In genomic region chr8:82863041-82863744, GRCm38 (mm10) we compare ENCODE assay signal across 8 mouse cellular contexts. TPM values are rescaled to one million over a fixed set of nuclear protein-coding genes. Genes with fewer than 3 reads are reported as not detected.
DNase-seq lines count a peak whose midpoint lies in the region; ATAC-seq and TF ChIP-seq lines count a peak whose summit lies in the region.

Gene Rnf150, plus strand, starts transcription at chr8:82863356.

- H3K27ac ChIP-seq in intestine, postnatal 0 days (ENCODE audit: low read depth, low read length) = 0 out of 2 replicates have a peak within 1 kb of the TSS, but pooled peaks have one; percentile 28
- H3K27ac ChIP-seq in midbrain, embryonic 10.5 days (replicated peaks) = peak within 1 kb of the TSS; percentile 95

- 0 out of 2 replicates have a peak, but pooled peaks cover 2% of the 10 kb centered on the region for H3K27me3 ChIP-seq in intestine, postnatal 0 days (replicated peaks; ENCODE audit: control insufficient read depth, insufficient read depth, low read length)
- H3K27me3 ChIP-seq in midbrain, embryonic 10.5 days (ENCODE audit: low read depth, poor library complexity, severe bottlenecking) = peaks cover 7% of the 10 kb centered on the region; the same call in 1 of the 2 replicates

- WGBS in intestine, postnatal 0 days = under 1% methylated on average over 37 of the region's 39 CpGs
- WGBS in midbrain, embryonic 10.5 days = under 1% methylated on average over 37 of the region's 39 CpGs

- peak within 1 kb of the TSS; percentile 99 for H3K4me2 ChIP-seq in intestine, postnatal 0 days (replicated peaks; ENCODE audit: low read depth)

- no peaks in the 10 kb centered on the region for H3K4me1 ChIP-seq in intestine, postnatal 0 days (replicated peaks; ENCODE audit: control insufficient read depth, insufficient read depth, low read length)
- peaks cover 25% of the 10 kb centered on the region for H3K4me1 ChIP-seq in midbrain, embryonic 10.5 days

- no peaks in the 10 kb centered on the region for H3K9me3 ChIP-seq in intestine, postnatal 0 days (ENCODE audit: control insufficient read depth)
- no peaks in the 10 kb centered on the region for H3K9me3 ChIP-seq in midbrain, embryonic 10.5 days (replicated peaks)

- ATAC-seq in intestine, postnatal 0 days = peak; percentile 53
- no peak for ATAC-seq in erythroid progenitor cell, adult 5-6 weeks (replicated peaks; ENCODE audit: low FRiP score, poor library complexity, severe bottlenecking)

- DNase-seq in adrenal gland, adult 18-20 months (ENCODE audit: low spot score in 2 of 2) = peak; percentile 74 to 78
- peak; percentile 90 for DNase-seq in embryo, embryonic 10 days (ENCODE audit: low spot score)
- peak; percentile 50 to 83 for DNase-seq in gastrocnemius, postnatal 4 days (ENCODE audit: low spot score in 2 of 2)
- DNase-seq in left cerebral cortex, postnatal 36 days (ENCODE audit: low spot score in 2 of 2) = peak; percentile 82 to 83
- DNase-seq in midbrain, embryonic 10.5 days (ENCODE audit: low spot score) = peak; percentile 80
- DNase-seq in right cerebral cortex, postnatal 36 days (ENCODE audit: low spot score in 2 of 2) = peak; percentile 75 to 77

- peak; percentile 87 for TF ChIP-seq CTCF in intestine, postnatal 0 days (IDR thresholded peaks at IDR 0.05; ENCODE audit: low read depth)

- peak within 1 kb of the TSS; percentile 55 for H3K9ac ChIP-seq in intestine, postnatal 0 days (ENCODE audit: low read depth, low read length)

- intact Hi-C loops in left cerebral cortex, postnatal 36 days (cut with DNase I) = loop anchor here (1.0 to 10.0 kb wide), 3 partner anchors 102 to 304 kb away; partner anchors contain the start of genes Gm10645 and Tbc1d9

- no peaks in the 10 kb centered on the region for H3K36me3 ChIP-seq in intestine, postnatal 0 days (ENCODE audit: control insufficient read depth, insufficient read depth)
- H3K36me3 ChIP-seq in midbrain, embryonic 10.5 days = no peaks in the 10 kb centered on the region

- H3K4me3 ChIP-seq in intestine, postnatal 0 days (ENCODE audit: low read depth, low read length) = peak within 1 kb of the TSS; percentile 75
- H3K4me3 ChIP-seq in midbrain, embryonic 10.5 days = peak within 1 kb of the TSS; percentile 88

RNA-seq across cellular contexts. Expression of gene Rnf150, which starts in this region (rescaled TPM):
- 10 to 100 TPM; 14.8 to 16.3 TPM for total RNA-seq in adrenal gland, adult 18-20 months (2021)
- total RNA-seq in gastrocnemius, postnatal 4 days (2021) = 10 to 100 TPM; 15.2 to 17.2 TPM
- polyA plus RNA-seq in intestine, postnatal 0 days (2015; fragmentation: Nextera tagmentation; extraction: Ambion mirVana) = 0.38 and 0.53 TPM in 2 replicates
- total RNA-seq in left cerebral cortex, postnatal 36 days (2021) = 10 to 100 TPM; 41.4 to 53.2 TPM
- polyA plus RNA-seq in midbrain, embryonic 10.5 days (2016; fragmentation: Nextera tagmentation; extraction: Ambion mirVana) = 1.00 and 1.2 TPM in 2 replicates
- total RNA-seq in erythroid progenitor cell, adult 5-6 weeks (2015; ENCODE audit: low replicate concordance) = 0.36 and 4.6 TPM in 2 replicates
- under 0.01 TPM in 1 of 2 replicates, not detected in the other for total RNA-seq in erythroid progenitor cell, adult 5-6 weeks (2017; ENCODE audit: low replicate concordance)

Comparison
In these comparisons a context has a peak if more than half of its experiments do, and no peak if none do; other contexts are left out.
1. Peak in ATAC-seq, H3K4me3 ChIP-seq, H3K27ac ChIP-seq, H3K9ac ChIP-seq and H3K4me2 ChIP-seq in intestine, postnatal 0 days; RNA of the gene not detected or under 1 TPM.